Mouse (Mus musculus) stomach, embryonic 16.5 days (tissue): ENCODE measurements at regions not wholly inside any gene's neighbourhood (a gene's known extent, or its start where the extent isn't known, plus 50 kb on each side); places are given as distances from the start of the nearest gene placed in this dataset.
"Not testable (repeated sequence)": the region's sequence is repeated elsewhere in the genome, so short reads cannot be mapped to it uniquely, and the experiment has no call there.

Experiments used
- ATAC-seq: fragments of 200-750 bp; cut with Nextera tagmentation; 2 replicates; pipeline ENCODE4 v1.8.0; 2017; ENCODE audit warnings: moderate number of reproducible peaks, moderate TSS enrichment; ENCODE audit not compliant: insufficient read depth, low FRiP score
- H3K27ac ChIP-seq: fragments of 300-500 bp; sonication (generic); 2 replicates; pipeline ENCODE4 v1.5.1; 2014; ENCODE audit warnings: low read length
- H3K27me3 ChIP-seq: fragments of 300-500 bp; sonication (generic); 2 replicates; pipeline ENCODE4 v1.6.1; 2014; ENCODE audit warnings: low read length, control low read depth, mixed read lengths; ENCODE audit not compliant: control insufficient read depth, insufficient read depth
- H3K36me3 ChIP-seq: fragments of 300-500 bp; sonication (generic); 2 replicates; pipeline ENCODE4 v1.6.1; 2014; ENCODE audit warnings: low read length; ENCODE audit not compliant: control insufficient read depth, insufficient read depth
- H3K4me1 ChIP-seq: fragments of 300-500 bp; sonication (generic); 2 replicates; pipeline ENCODE4 v1.6.1; 2014; ENCODE audit warnings: low read length, control low read depth, mixed read lengths; ENCODE audit not compliant: control insufficient read depth, insufficient read depth
- H3K4me2 ChIP-seq: fragments of 300-500 bp; sonication (generic); 2 replicates; pipeline ENCODE4 v1.6.1; 2014; ENCODE audit warnings: low read depth, low read length, mixed read lengths
- H3K4me3 ChIP-seq: fragments of 300-500 bp; sonication (generic); replicated peaks from 2 replicates; pipeline ENCODE4 v1.5.1; 2014; ENCODE audit warnings: mild to moderate bottlenecking, low read length
- H3K9ac ChIP-seq: fragments of 300-500 bp; sonication (generic); 2 replicates; pipeline ENCODE4 v1.6.1; 2014; ENCODE audit warnings: low read length
- H3K9me3 ChIP-seq: fragments of 300-500 bp; sonication (generic); replicated peaks from 2 replicates; pipeline ENCODE4 v1.6.1; 2016; ENCODE audit warnings: low read length, control low read depth; ENCODE audit not compliant: control insufficient read depth
- WGBS: fragments of 180-500 bp; shearing (Covaris S2); extraction: QIAGEN DNeasy Blood & Tissue Kit; methylation state at CpG from one replicate; pipeline ENCODE4 v1.1.7; 2014; 5-methylcytosine and 5-hydroxymethylcytosine counted together

GRCm38 (mm10) chr12:29062801-29063200, 311.2 kb downstream of the Eipr1 start:
- Histone ChIP-seq H3K9ac (no peak overlapping the region), H3K4me2 (no peak overlapping the region), H3K4me1 (no peaks in the 10 kb centered on the region), H3K9me3 (no peaks in the 10 kb centered on the region), H3K27me3 (no peaks in the 10 kb centered on the region), H3K27ac (no peak overlapping the region), H3K4me3 (no peak overlapping the region), H3K36me3 (no peaks in the 10 kb centered on the region)
- no peak for ATAC-seq
- 90% methylated on average over 3 of the region's 3 CpGs for WGBS

GRCm38 (mm10) chr12:29068180-29068579, 316.6 kb downstream of the Eipr1 start:
- H3K4me3 ChIP-seq = no peak overlapping the region
- H3K9me3 ChIP-seq = no peaks in the 10 kb centered on the region
- H3K27ac ChIP-seq = no peak overlapping the region
- no peak overlapping the region for H3K4me2 ChIP-seq
- no peaks in the 10 kb centered on the region for H3K36me3 ChIP-seq
- H3K9ac ChIP-seq = no peak overlapping the region
- 22% methylated on average over 5 of the region's 5 CpGs for WGBS
- ATAC-seq = no peak
- H3K4me1 ChIP-seq = no peaks in the 10 kb centered on the region
- H3K27me3 ChIP-seq = no peaks in the 10 kb centered on the region

DNA sequence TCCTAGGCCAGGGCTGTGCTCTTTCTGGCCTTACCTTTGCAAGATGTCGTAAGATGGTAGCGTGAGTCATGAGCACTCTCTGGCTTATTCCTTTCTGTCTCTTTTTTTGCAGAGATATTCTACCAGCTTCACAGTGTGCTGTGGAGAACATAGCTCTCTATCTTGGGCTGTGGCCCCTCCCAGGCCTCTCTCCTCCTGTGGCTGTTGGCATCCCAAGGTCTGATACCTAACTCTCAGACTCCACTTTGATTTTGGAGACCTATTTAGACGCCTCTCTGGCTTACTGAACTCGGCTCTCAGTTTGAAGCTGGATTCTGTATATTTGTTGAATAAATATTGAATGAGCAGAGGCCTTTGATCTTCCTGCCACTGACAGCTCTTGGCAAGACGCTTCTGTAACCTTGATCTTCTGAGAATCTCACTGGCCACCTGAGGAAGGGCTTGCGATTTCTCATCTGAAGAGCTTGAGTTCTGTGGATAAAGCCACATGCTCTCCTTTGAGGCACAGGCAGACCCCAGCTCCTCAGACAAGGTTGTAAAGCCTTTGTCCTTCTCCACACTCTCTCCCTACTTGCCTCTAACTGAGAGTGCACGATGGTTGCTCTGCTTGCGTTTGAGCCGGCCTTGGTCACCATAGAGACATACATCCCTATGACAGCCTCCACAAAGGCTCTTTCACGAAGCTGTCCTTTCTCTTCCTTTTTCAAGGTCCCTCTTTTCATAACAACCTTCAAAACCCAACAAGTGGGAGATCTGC, 323.7 kb downstream of the Eipr1 start:
- no peaks in the 10 kb centered on the region for H3K4me1 ChIP-seq
- no peaks in the 10 kb centered on the region for H3K36me3 ChIP-seq
- ATAC-seq = no peak
- H3K27me3 ChIP-seq = no peaks in the 10 kb centered on the region
- no peak overlapping the region for H3K4me3 ChIP-seq
- no peak overlapping the region for H3K4me2 ChIP-seq
- no peak overlapping the region for H3K9ac ChIP-seq
- H3K27ac ChIP-seq = no peak overlapping the region
- 54% methylated on average over 10 of the region's 10 CpGs for WGBS
- H3K9me3 ChIP-seq = no peaks in the 10 kb centered on the region

GRCm38 (mm10) chr12:29076606-29077005, 325.0 kb downstream of the Eipr1 start:
- Histone ChIP-seq H3K27me3 (no peaks in the 10 kb centered on the region), H3K4me2 (no peak overlapping the region), H3K27ac (no peak overlapping the region), H3K9ac (no peak overlapping the region), H3K4me3 (no peak overlapping the region), H3K9me3 (no peaks in the 10 kb centered on the region), H3K4me1 (no peaks in the 10 kb centered on the region), H3K36me3 (no peaks in the 10 kb centered on the region)
- 77% methylated on average over 1 of the region's 1 CpGs for WGBS
- ATAC-seq = no peak

DNA sequence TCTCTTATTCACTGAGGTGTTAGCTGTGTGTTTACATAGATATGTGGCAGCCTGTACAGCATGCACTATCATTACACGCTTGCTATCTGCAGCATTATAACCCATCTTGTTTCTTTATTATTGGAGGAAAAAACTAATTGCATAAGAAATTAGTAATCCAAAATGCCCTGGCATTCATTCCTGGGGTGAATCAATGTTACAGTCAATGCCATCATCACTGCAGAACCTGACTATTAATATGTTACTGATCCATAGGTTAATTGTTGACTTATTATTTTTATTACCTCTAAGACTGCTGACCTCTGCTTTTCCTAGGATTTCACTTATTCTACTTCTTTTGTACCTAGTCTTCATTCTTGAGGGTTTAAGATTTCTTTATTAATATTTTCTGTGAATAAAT, 327.4 kb downstream of the Eipr1 start:
- Histone ChIP-seq H3K27ac (no peak overlapping the region), H3K36me3 (no peaks in the 10 kb centered on the region), H3K4me1 (no peaks in the 10 kb centered on the region), H3K9me3 (no peaks in the 10 kb centered on the region), H3K4me2 (no peak overlapping the region), H3K4me3 (no peak overlapping the region), H3K27me3 (no peaks in the 10 kb centered on the region), H3K9ac (no peak overlapping the region)
- ATAC-seq = no peak
- WGBS = 84% methylated on average over 1 of the region's 1 CpGs

GRCm38 (mm10) chr12:29083426-29084221, 332.0 kb downstream of the Eipr1 start:
- Histone ChIP-seq H3K27ac (no peak overlapping the region), H3K4me1 (no peaks in the 10 kb centered on the region), H3K4me3 (no peak overlapping the region), H3K9ac (no peak overlapping the region), H3K4me2 (no peak overlapping the region), H3K36me3 (no peaks in the 10 kb centered on the region), H3K27me3 (no peaks in the 10 kb centered on the region), H3K9me3 (no peaks in the 10 kb centered on the region)
- ATAC-seq = no peak
- 58% methylated on average over 13 of the region's 13 CpGs for WGBS

DNA sequence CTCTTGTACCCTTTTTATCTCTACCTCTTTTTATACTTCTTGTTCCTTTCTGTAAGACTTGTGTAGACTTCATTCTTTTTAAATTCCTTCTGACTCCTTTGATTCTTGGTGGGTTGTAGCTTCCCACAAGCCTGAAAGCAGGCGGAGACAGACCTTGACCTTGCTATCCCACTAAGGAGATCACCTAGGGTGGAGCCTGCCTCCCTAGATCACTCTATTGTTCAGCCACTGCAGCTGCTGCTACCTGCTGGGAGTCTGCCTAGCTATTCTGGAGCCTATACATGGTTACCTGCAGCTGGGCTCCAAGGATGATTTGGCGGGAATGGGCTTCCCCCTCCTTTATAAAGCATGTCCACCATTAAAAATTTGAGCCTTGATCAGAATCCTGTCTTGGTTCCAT, 335.6 kb downstream of the Eipr1 start:
- H3K9me3 ChIP-seq, H3K4me3 ChIP-seq, H3K9ac ChIP-seq, ATAC-seq, H3K27ac ChIP-seq, H3K36me3 ChIP-seq, H3K4me2 ChIP-seq, H3K27me3 ChIP-seq, H3K4me1 ChIP-seq: not testable (repeated sequence)
- 54% methylated on average over 2 of the region's 2 CpGs for WGBS

DNA sequence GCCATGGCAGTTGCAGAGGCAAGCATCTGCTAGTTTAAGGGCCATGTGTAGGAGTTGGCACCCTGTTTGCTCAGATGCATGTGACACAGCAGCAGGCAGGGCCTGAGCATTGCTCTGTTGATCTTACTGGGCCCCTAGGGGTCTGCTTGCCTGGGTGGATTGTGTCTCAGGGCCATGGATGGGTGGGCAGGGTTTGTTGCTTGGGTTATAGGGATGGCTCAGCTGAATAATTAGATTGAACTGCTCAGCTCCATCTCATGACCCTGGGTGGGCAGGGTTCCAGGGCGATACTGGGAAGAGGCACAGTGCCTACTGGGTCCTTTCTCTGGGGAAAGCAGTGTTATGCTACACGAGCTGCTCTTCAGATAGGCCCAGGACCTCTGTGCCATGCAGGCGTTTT, 338.0 kb downstream of the Eipr1 start:
- WGBS = 59% methylated on average over 3 of the region's 3 CpGs
- no peak overlapping the region for H3K4me2 ChIP-seq
- H3K9me3 ChIP-seq = no peaks in the 10 kb centered on the region
- H3K36me3 ChIP-seq = no peaks in the 10 kb centered on the region
- H3K27ac ChIP-seq = no peak overlapping the region
- H3K4me1 ChIP-seq = no peaks in the 10 kb centered on the region
- H3K9ac ChIP-seq = no peak overlapping the region
- no peaks in the 10 kb centered on the region for H3K27me3 ChIP-seq
- no peak for ATAC-seq
- no peak overlapping the region for H3K4me3 ChIP-seq

- no peak for ATAC-seq
- WGBS = 83% methylated on average over 5 of the region's 5 CpGs
Measured at GRCm38 (mm10) chr12:29090451-29090850, 338.8 kb downstream of the Eipr1 start.

More at GRCm38 (mm10) chr12:29090451-29090850, 338.8 kb downstream of the Eipr1 start:
- H3K27me3 ChIP-seq = no peaks in the 10 kb centered on the region
- H3K27ac ChIP-seq = no peak overlapping the region
- no peaks in the 10 kb centered on the region for H3K36me3 ChIP-seq
- H3K4me1 ChIP-seq = no peaks in the 10 kb centered on the region
- no peak overlapping the region for H3K9ac ChIP-seq
- no peak overlapping the region for H3K4me2 ChIP-seq
- no peaks in the 10 kb centered on the region for H3K9me3 ChIP-seq
- H3K4me3 ChIP-seq = no peak overlapping the region
